Mouse (Mus musculus) MEL (cell line): ENCODE measurements at regions not wholly inside any gene's neighbourhood (a gene's known extent, or its start where the extent isn't known, plus 50 kb on each side); places are given as distances from the start of the nearest gene placed in this dataset.
A peak's percentile ranks its signal among the peaks of the same experiment; 100 is the strongest.

Source experiments
- DNase-seq: peaks from one replicate; pipeline ENCODE4 v3.0.0; 2011; ENCODE audit warnings: low read depth, low spot score
- H3K27ac ChIP-seq: 2 replicates; pipeline ENCODE4 v1.5.1; 2012; ENCODE audit warnings: low read depth, mild to moderate bottlenecking, control low read depth, low read length, moderate library complexity; ENCODE audit not compliant: control insufficient read depth
- H3K27me3 ChIP-seq, 2 experiments: fragments of 150-350 bp in 1 of 2; sonication (generic) in 1 of 2; 2 replicates each; pipeline ENCODE4 v1.6.1; 2012; ENCODE audit warnings: low read length in 2 of 2, mild to moderate bottlenecking in 2 of 2, improper control_type of control experiment in 1 of 2, moderate library complexity in 1 of 2; ENCODE audit not compliant: insufficient read depth in 2 of 2, control insufficient read depth in 1 of 2
- H3K36me3 ChIP-seq, 2 experiments: 2 replicates each; pipeline ENCODE4 v1.6.1; 2012 to 2014; ENCODE audit warnings: low read length in 2 of 2, improper control_type of control experiment in 1 of 2, inconsistent platforms in 1 of 2, mild to moderate bottlenecking in 1 of 2; ENCODE audit not compliant: insufficient read depth in 2 of 2, control insufficient read depth in 1 of 2
- H3K4me1 ChIP-seq, 2 experiments: fragments of 150-350 bp in 1 of 2; sonication (generic) in 1 of 2; 2 replicates each; pipeline ENCODE4 v1.6.1; 2012; ENCODE audit warnings: low read length in 2 of 2, improper control_type of control experiment in 1 of 2, mild to moderate bottlenecking in 1 of 2; ENCODE audit not compliant: insufficient read depth in 2 of 2, control insufficient read depth in 1 of 2
- H3K4me3 ChIP-seq, 2 experiments: fragments of 150-350 bp in 1 of 2; sonication (generic) in 1 of 2; 2 replicates each; pipeline ENCODE4 v1.5.1; 2012; ENCODE audit warnings: low read depth in 2 of 2, low read length in 2 of 2, mild to moderate bottlenecking in 2 of 2, moderate library complexity in 2 of 2, control low read depth in 1 of 2, improper control_type of control experiment in 1 of 2; ENCODE audit not compliant: control insufficient read depth in 1 of 2, insufficient read depth in 1 of 2
- H3K79me2 ChIP-seq: 2 replicates; pipeline ENCODE4 v1.6.1; 2012; ENCODE audit warnings: mild to moderate bottlenecking, low read length, moderate library complexity; ENCODE audit not compliant: control insufficient read depth, poor library complexity, insufficient read depth
- H3K9ac ChIP-seq: 2 replicates; pipeline ENCODE4 v1.6.1; 2012; ENCODE audit warnings: low read depth, mild to moderate bottlenecking, control low read depth, low read length, moderate library complexity; ENCODE audit not compliant: control insufficient read depth, poor library complexity, severe bottlenecking
- H3K9me3 ChIP-seq: fragments of 150-350 bp; sonication (generic); replicated peaks from 2 replicates; pipeline ENCODE4 v1.6.1; 2012; ENCODE audit warnings: mild to moderate bottlenecking, low read length, improper control_type of control experiment, moderate library complexity; ENCODE audit not compliant: insufficient read depth
- CTCF ChIP-seq, 3 experiments: IDR thresholded peaks in 2 of 3; conservative IDR thresholded peaks in 1 of 3; 2 replicates each; pipeline ENCODE4 v1.5.1; 2011 to 2012; ENCODE audit warnings: low read length in 3 of 3, low read depth in 2 of 3, mild to moderate bottlenecking in 2 of 3, improper control_type of control experiment in 1 of 3, inconsistent platforms in 1 of 3, mixed read lengths in 1 of 3, moderate library complexity in 1 of 3; ENCODE audit not compliant: control insufficient read depth in 1 of 3, insufficient read depth in 1 of 3, poor library complexity in 1 of 3, severe bottlenecking in 1 of 3
- MAZ ChIP-seq: IDR thresholded peaks from 2 replicates; pipeline ENCODE4 v1.6.1; 2012; ENCODE audit warnings: low read depth, mild to moderate bottlenecking, inconsistent platforms, low read length, improper control_type of control experiment
- MYB ChIP-seq: IDR thresholded peaks from 2 replicates; pipeline ENCODE4 v1.6.1; 2011; ENCODE audit warnings: mild to moderate bottlenecking, low read depth, low read length, improper control_type of control experiment
- POLR2A ChIP-seq, 2 experiments: IDR thresholded peaks; 2 replicates each; pipeline ENCODE4 v1.6.1; 2011 to 2012; ENCODE audit warnings: low read length in 2 of 2, mild to moderate bottlenecking in 2 of 2, control low read depth in 1 of 2, improper control_type of control experiment in 1 of 2, low read depth in 1 of 2, moderate library complexity in 1 of 2; ENCODE audit not compliant: control insufficient read depth in 1 of 2, insufficient read depth in 1 of 2, poor library complexity in 1 of 2
- RAD21 ChIP-seq: IDR thresholded peaks from 2 replicates; pipeline ENCODE4 v1.6.1; 2011; ENCODE audit warnings: mild to moderate bottlenecking, low read depth, low read length, improper control_type of control experiment
- SMC3 ChIP-seq: IDR thresholded peaks from 2 replicates; pipeline ENCODE4 v1.6.1; 2011; ENCODE audit warnings: low read depth, low read length, improper control_type of control experiment
- TBP ChIP-seq: IDR thresholded peaks from 2 replicates; pipeline ENCODE4 v1.8.0; 2011; ENCODE audit warnings: low read depth, low read length, improper control_type of control experiment
- USF2 ChIP-seq, 2 experiments: IDR thresholded peaks; 2 replicates each; pipeline ENCODE4 v1.6.1; 2011 to 2012; ENCODE audit warnings: improper control_type of control experiment in 2 of 2, low read length in 2 of 2, borderline replicate concordance in 1 of 2, inconsistent platforms in 1 of 2, low read depth in 1 of 2, mild to moderate bottlenecking in 1 of 2; ENCODE audit not compliant: insufficient read depth in 1 of 2
- ZC3H11A ChIP-seq: IDR thresholded peaks from 2 replicates; pipeline ENCODE4 v1.6.1; 2012; ENCODE audit warnings: low read depth, mild to moderate bottlenecking, inconsistent platforms, low read length, improper control_type of control experiment

DNA sequence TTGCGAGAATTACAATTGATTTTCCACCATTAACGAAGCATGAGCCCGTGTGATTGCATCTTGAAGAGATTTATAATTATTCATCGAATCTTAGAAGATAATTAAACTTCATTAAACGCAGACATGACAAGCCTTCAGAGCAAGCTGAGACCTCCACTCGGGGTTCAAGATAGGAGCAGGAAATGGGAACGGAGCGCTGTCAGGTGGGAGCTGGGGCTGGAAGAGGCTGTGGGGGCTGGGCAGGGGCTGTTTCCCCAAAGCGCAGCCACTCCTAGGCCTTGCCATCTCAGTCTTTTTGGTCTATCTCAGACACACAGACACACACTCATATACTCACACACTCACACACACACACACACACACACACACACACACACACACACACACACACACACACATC is 52.6 kb upstream of the Disp3 start:
- DNase-seq, result no peak
- TF ChIP-seq MYB (no peak), USF2 (IDR thresholded peaks at IDR 0.05; ENCODE audit: borderline replicate concordance in 1 of 2, insufficient read depth in 1 of 2, low read depth in 1 of 2, low read length in 2 of 2) (no peak), POLR2A (IDR thresholded peaks at IDR 0.05; ENCODE audit: control insufficient read depth in 1 of 2, insufficient read depth in 1 of 2, low read depth in 1 of 2, low read length in 2 of 2, poor library complexity in 1 of 2) (no peak)
- Histone ChIP-seq H3K9me3 (no peaks in the 10 kb centered on the region), H3K4me3 (no peak overlapping the region), H3K27ac (no peak overlapping the region), H3K36me3 (no peaks in the 10 kb centered on the region), H3K27me3 (no peaks in the 10 kb centered on the region), H3K9ac (no peak overlapping the region), H3K4me1 (no peaks in the 10 kb centered on the region), H3K79me2 (no peaks in the 10 kb centered on the region)

DNA sequence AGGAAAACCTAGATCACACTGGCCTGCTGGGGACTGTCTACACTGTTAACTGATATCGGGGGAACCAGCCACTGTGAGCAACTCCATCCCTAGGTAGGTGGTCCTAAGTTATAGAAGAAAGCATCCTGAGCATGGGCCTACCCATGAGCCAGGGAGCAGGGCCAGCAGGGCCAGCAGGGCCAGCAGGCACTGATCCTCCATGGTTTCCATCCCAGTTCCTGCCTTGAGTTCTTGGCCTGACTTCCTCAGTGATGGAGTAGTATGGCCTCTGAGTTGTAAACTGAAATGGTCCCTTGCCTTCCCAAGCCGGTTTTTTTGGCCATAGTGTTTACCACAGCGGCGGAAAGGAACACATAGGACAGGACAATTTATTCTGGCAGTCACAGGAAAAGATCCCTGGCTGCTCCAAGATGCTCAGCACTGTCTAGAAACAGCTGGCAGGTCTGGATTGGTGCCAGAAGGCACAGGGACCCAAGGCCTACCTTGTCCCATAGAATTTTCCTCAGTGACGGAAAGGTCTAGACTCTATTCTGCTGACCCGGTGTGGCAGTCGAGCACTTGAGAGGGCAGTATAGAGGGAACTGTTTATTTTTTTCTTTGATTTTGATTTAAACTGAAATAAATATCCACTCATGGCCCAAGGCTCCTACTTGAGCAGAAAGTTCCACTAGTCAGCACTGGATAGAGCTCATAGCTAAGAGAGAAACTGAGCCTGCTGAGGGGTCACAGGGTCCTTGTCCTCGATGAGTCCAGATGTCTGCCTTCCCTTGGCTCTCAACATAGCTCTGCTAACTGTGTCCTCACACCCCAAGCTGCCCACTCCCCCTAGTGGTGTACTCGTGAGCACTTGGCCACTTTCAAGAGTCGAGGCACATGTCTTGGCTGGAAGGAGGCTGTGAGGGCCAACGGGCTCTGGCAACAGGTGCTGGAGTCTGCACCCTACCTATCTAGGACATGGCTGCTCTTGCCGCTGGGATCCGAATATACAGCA is 50.4 kb upstream of the Disp3 start:
- Histone ChIP-seq H3K79me2 (no peaks in the 10 kb centered on the region), H3K27me3 (no peaks in the 10 kb centered on the region), H3K4me1 (no peaks in the 10 kb centered on the region), H3K27ac (no peak overlapping the region), H3K4me3 (no peak overlapping the region), H3K36me3 (no peaks in the 10 kb centered on the region), H3K9me3 (no peaks in the 10 kb centered on the region), H3K9ac (no peak overlapping the region)
- TF ChIP-seq CTCF (IDR thresholded peaks at IDR 0.05 in 2 of 3, conservative IDR thresholded peaks at IDR 0.05 in 1 of 3; ENCODE audit: control insufficient read depth in 1 of 3, insufficient read depth in 1 of 3, low read depth in 2 of 3, low read length in 3 of 3, poor library complexity in 1 of 3, severe bottlenecking in 1 of 3) (peak in 1 of 3 experiments; percentile 19; a peak in 1 of 6 replicates), SMC3 (peak; percentile 31), TBP (no peak), RAD21 (peak; percentile 1), ZC3H11A (no peak), MAZ (no peak)
- DNase-seq, result peak; percentile 6
